Mouse (Mus musculus): ENCODE data around the gene Cfdp1. TPM values are rescaled to one million over a fixed set of nuclear protein-coding genes. Genes with fewer than 3 reads are reported as not detected.
A peak's percentile ranks its signal among the peaks of the same experiment; 100 is the strongest.

Gene Cfdp1
- polyA plus RNA-seq (2015; fragmentation: Nextera tagmentation; extraction: Ambion mirVana), result 220 and 232 TPM in 2 replicates

DNA sequence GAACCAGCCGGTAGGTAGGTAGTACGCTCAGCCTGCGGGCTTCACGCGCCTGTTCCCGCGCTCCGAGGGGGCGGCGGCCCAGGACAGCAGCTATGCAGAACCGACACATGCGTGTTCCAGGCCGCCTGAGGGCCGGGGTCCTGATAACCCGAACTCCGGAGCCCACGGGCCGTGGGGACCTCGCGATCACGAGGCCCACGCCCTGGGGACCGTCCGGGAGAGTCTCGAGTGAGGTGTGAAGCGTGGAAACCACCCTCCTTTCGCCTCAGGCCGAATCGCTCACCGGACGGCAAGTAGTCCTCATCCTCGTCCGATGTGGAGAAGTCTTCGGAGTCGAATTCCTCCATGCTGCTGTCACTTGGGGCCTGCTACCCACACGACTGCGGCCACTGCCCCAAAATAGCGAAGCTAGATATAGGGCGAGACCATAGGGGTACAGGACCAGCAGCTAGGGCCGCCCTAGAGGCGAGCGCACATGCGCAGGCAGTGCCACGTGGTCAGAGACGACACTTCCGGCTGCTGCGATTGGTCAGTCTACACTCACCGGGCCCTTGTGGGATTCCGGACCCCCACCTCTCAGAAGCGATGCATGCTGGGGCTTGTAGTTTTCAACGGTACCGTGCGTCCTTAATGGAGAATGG, at the start of gene Cfdp1:
Cfdp1 (minus strand) TSS at position 431 of the 641 bp plus-strand sequence.
- 0 out of 2 replicates have a peak, but pooled peaks cover 2% of the 10 kb centered on the region for H3K36me3 ChIP-seq (ENCODE audit: insufficient read depth, low read length)
- H3K4me3 ChIP-seq (ENCODE audit: low read length), result peak within 1 kb of the TSS; percentile 88
- no peaks in the 10 kb centered on the region for H3K27me3 ChIP-seq (ENCODE audit: insufficient read depth, low read length)
- WGBS, result 0% methylated on average over 53 of the region's 53 CpGs
- peak within 1 kb of the TSS; percentile 93 for H3K4me2 ChIP-seq (replicated peaks; ENCODE audit: low read depth, low read length)
- H3K4me1 ChIP-seq (ENCODE audit: insufficient read depth, low read length), result 0 out of 2 replicates have a peak, but pooled peaks cover 6% of the 10 kb centered on the region
- peak within 1 kb of the TSS; percentile 86 for H3K9ac ChIP-seq (replicated peaks; ENCODE audit: low read length)
- H3K27ac ChIP-seq (ENCODE audit: low read length), result no peak within 1 kb of the TSS
- no peaks in the 10 kb centered on the region for H3K9me3 ChIP-seq (ENCODE audit: low read length)
- ATAC-seq (ENCODE audit: low FRiP score, low TSS enrichment), result peak; percentile 100

DNA sequence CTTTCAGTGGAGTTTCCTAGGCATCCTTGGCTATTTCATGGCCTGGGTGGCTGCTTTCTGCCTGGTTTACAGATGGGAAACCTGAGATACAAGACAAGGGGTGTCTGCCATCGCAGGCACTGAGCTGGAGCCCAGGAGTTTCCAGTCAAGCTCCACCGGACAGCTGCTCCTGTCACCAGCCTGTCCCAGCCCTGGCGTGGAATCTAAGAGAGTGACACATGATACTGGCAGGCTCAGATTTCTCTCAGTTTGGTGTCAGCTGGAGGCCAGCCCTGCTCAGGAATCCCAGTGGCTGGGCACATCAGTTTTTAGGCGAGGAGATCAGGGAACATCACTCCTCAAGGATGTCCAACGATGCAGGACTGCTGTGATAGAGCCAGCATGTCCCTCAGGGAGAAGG, 48.0 kb upstream of the Cfdp1 start:
- Histone ChIP-seq H3K4me2 (replicated peaks; ENCODE audit: low read depth, low read length) (no peak overlapping the region), H3K9ac (replicated peaks; ENCODE audit: low read length) (no peak overlapping the region), H3K27ac (ENCODE audit: low read length) (peak overlapping the region; percentile 47; the same call in 1 of the 2 replicates), H3K36me3 (ENCODE audit: insufficient read depth, low read length) (no peaks in the 10 kb centered on the region), H3K4me3 (ENCODE audit: low read length) (no peak overlapping the region), H3K4me1 (ENCODE audit: insufficient read depth, low read length) (no peaks in the 10 kb centered on the region; the same call in 1 of the 2 replicates), H3K27me3 (ENCODE audit: insufficient read depth, low read length) (no peaks in the 10 kb centered on the region), H3K9me3 (ENCODE audit: low read length) (no peaks in the 10 kb centered on the region)
- 12% methylated on average over 5 of the region's 5 CpGs for WGBS
- ATAC-seq (ENCODE audit: low FRiP score, low TSS enrichment), result peak; percentile 91

DNA sequence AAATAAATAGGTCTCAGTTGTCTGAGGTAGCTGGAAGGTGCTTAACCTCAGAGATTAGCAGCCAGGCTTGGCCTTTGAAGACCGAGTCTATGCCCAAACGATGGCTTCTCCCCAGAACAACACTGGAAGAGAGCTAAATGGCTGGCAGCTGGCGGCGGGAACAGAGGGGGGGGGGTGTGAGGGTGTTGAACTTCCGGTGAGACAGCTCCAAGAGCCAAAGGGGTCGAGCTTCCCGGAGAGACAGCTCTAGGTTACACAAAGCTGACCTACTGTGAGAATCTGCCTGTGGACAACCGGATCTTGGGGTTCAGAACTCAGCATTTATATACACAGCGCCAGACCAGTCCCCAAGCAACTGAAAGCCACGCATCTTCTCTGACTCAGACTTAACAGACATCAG, 44.5 kb upstream of the Cfdp1 start:
- no peaks in the 10 kb centered on the region; the same call in 1 of the 2 replicates for H3K4me1 ChIP-seq (ENCODE audit: insufficient read depth, low read length)
- 28% methylated on average over 10 of the region's 10 CpGs for WGBS
- H3K9ac ChIP-seq (replicated peaks; ENCODE audit: low read length), result no peak overlapping the region
- no peak; the same call in 1 of the 2 replicates for ATAC-seq (ENCODE audit: low FRiP score, low TSS enrichment)
- no peak overlapping the region for H3K4me2 ChIP-seq (replicated peaks; ENCODE audit: low read depth, low read length)
- no peaks in the 10 kb centered on the region for H3K9me3 ChIP-seq (ENCODE audit: low read length)
- H3K4me3 ChIP-seq (ENCODE audit: low read length), result no peak overlapping the region
- H3K27ac ChIP-seq (ENCODE audit: low read length), result no peak overlapping the region
- no peaks in the 10 kb centered on the region for H3K36me3 ChIP-seq (ENCODE audit: insufficient read depth, low read length)
- H3K27me3 ChIP-seq (ENCODE audit: insufficient read depth, low read length), result no peaks in the 10 kb centered on the region

DNA sequence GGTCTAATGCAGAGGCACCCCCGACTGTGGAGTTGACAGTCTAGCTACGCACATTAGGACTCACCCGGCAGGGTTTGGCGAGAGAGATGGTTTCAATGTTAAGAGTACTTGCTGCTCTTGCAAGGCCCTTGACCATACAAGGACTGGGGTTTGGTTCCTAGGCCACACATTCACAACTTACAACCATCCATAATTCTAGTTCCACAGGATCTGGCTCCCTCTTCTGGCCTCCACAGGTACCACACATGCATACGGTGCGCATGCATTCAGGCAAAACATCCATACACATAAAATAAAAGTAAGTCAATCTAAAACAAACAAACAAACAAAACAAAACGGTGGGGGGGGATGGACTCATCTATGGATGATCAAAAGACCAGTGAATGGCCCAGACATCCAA, 40.9 kb upstream of the Cfdp1 start:
- 87% methylated on average over 7 of the region's 7 CpGs for WGBS
- no peak overlapping the region for H3K9ac ChIP-seq (replicated peaks; ENCODE audit: low read length)
- ATAC-seq (ENCODE audit: low FRiP score, low TSS enrichment), result no peak
- H3K9me3 ChIP-seq (ENCODE audit: low read length), result no peaks in the 10 kb centered on the region
- no peak overlapping the region for H3K27ac ChIP-seq (ENCODE audit: low read length)
- no peak overlapping the region for H3K4me2 ChIP-seq (replicated peaks; ENCODE audit: low read depth, low read length)
- H3K4me3 ChIP-seq (ENCODE audit: low read length), result no peak overlapping the region
- H3K27me3 ChIP-seq (ENCODE audit: insufficient read depth, low read length), result peaks cover 19% of the 10 kb centered on the region
- H3K36me3 ChIP-seq (ENCODE audit: insufficient read depth, low read length), result no peaks in the 10 kb centered on the region
- H3K4me1 ChIP-seq (ENCODE audit: insufficient read depth, low read length), result peaks cover 6% of the 10 kb centered on the region

DNA sequence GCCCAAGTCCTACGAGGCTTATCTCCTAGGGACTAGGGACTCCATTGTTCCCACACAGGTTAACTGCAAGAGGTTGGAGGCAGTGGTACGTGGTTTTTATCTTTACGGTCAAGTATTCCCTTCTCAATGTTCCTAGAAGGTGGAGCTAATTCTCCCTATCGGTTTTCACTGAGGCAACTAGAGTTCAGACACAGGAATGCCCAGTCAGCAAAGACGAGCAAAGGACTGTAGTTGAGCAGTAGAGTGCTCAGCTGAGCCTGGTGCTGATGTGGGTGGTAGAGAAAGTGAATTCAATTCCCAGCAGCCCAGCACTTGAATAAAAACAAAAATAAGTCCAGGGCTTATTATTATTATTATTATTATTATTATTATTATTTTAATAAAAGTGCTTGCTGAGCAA, 38.5 kb upstream of the Cfdp1 start:
- Histone ChIP-seq H3K27ac (ENCODE audit: low read length) (no peak overlapping the region), H3K4me3 (ENCODE audit: low read length) (no peak overlapping the region), H3K9ac (replicated peaks; ENCODE audit: low read length) (no peak overlapping the region), H3K9me3 (ENCODE audit: low read length) (no peaks in the 10 kb centered on the region), H3K36me3 (ENCODE audit: insufficient read depth, low read length) (no peaks in the 10 kb centered on the region), H3K4me2 (replicated peaks; ENCODE audit: low read depth, low read length) (no peak overlapping the region), H3K4me1 (ENCODE audit: insufficient read depth, low read length) (peaks cover 17% of the 10 kb centered on the region), H3K27me3 (ENCODE audit: insufficient read depth, low read length) (peaks cover 30% of the 10 kb centered on the region)
- 44% methylated on average over 5 of the region's 5 CpGs for WGBS
- ATAC-seq (ENCODE audit: low FRiP score, low TSS enrichment), result no peak

DNA sequence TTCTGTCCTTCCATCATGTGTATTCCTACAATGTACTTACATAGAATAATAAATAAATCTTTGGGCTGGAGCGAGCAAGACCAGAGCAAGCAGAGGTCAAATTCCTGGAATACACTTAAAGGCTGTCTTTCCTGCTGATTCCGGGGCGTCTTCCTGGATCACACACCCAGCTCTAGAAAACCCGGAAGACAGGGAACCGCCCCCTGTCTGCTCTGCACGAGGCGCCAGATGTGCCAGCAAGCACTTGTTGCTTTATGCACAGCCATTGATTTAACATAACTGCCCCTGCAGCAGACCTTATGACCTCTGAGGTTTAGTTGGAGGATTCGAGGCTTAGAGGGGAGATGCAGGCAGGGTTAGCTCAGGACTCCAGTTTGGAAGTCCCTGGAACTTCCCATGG, 37.9 kb upstream of the Cfdp1 start:
- WGBS, result 24% methylated on average over 8 of the region's 8 CpGs
- H3K27ac ChIP-seq (ENCODE audit: low read length), result no peak overlapping the region
- no peak for ATAC-seq (ENCODE audit: low FRiP score, low TSS enrichment)

DNA sequence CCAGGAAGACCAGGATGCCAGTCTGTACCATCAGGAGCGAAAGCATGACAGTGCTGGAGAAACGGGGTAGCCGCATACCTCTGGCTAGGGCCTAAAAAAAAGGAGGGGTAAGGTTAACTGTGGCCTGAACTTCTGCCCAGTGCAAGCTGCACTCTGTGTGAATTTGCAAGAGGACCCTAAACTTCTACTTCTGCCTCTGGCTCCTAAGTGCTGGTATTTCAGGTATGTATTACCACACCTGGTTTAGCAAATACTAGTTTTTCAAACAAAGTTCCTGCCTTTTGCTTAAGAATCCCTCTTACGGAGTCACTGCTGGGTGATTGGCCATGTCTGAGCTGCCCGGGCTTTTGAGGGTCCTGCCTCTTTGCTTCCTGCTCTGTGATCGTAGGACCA, 36.8 kb upstream of the Cfdp1 start:
- H3K36me3 ChIP-seq (ENCODE audit: insufficient read depth, low read length), result no peaks in the 10 kb centered on the region
- peaks cover 30% of the 10 kb centered on the region for H3K27me3 ChIP-seq (ENCODE audit: insufficient read depth, low read length)
- no peak overlapping the region for H3K27ac ChIP-seq (ENCODE audit: low read length)
- 57% methylated on average over 6 of the region's 6 CpGs for WGBS
- H3K9me3 ChIP-seq (ENCODE audit: low read length), result no peaks in the 10 kb centered on the region
- no peak for ATAC-seq (ENCODE audit: low FRiP score, low TSS enrichment)
- no peak overlapping the region for H3K9ac ChIP-seq (replicated peaks; ENCODE audit: low read length)
- H3K4me2 ChIP-seq (replicated peaks; ENCODE audit: low read depth, low read length), result no peak overlapping the region
- peaks cover 17% of the 10 kb centered on the region for H3K4me1 ChIP-seq (ENCODE audit: insufficient read depth, low read length)
- H3K4me3 ChIP-seq (ENCODE audit: low read length), result no peak overlapping the region

More for the DNA sequence above, 37.9 kb upstream of the Cfdp1 start:
- Histone ChIP-seq H3K4me2 (replicated peaks; ENCODE audit: low read depth, low read length) (no peak overlapping the region), H3K4me1 (ENCODE audit: insufficient read depth, low read length) (peaks cover 17% of the 10 kb centered on the region), H3K27me3 (ENCODE audit: insufficient read depth, low read length) (peaks cover 30% of the 10 kb centered on the region), H3K9ac (replicated peaks; ENCODE audit: low read length) (no peak overlapping the region), H3K36me3 (ENCODE audit: insufficient read depth, low read length) (no peaks in the 10 kb centered on the region), H3K4me3 (ENCODE audit: low read length) (no peak overlapping the region), H3K9me3 (ENCODE audit: low read length) (no peaks in the 10 kb centered on the region)

DNA sequence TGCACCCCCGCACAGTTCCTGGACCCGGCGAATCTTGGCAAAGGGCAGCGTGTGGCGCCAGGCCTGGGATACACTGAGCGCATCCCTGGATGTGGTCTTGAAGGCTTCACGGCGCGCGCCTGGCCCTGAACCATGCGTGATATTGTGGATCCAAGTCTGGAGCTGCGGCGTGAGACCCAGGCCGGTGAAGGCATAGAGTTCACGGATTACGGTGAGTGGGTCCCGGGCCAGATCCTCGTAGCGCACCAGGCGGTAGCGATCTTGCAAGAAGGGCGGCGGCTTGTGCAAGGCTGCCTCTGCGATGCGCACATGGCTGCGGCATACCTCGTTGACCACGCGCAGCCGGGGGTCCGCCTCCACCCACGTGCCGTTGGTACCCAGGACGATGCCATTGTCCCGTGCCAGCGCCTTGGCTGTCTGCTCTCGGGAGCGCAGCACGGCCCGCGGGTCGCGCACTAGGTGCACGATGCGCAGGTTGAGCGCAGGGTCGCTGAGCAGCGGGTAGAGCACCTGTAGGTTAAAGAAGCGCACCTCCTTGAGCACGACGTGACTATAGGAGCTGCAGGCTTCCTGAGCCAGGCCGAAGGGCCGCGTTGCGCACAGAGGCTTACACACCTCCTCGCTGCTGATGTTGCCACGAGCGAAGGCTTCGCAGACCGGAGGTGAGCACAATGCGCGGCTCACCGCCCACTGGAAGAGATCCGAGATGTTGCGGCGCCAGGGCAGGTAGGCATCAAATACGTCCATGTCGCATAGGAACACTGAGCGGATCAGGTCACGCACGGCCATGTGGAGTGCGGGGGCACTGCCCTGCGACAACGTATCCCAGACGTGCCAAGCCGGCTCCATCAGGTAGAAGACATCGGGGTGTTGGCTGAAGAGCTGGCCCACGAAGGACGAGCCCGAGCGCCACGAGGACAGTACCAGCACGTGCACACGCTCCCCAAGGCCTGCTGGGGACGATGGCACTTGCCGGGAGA, 36.1 kb upstream of the Cfdp1 start:
- Histone ChIP-seq H3K9me3 (ENCODE audit: low read length) (no peaks in the 10 kb centered on the region), H3K4me2 (replicated peaks; ENCODE audit: low read depth, low read length) (peak overlapping the region; percentile 53), H3K4me3 (ENCODE audit: low read length) (peak overlapping the region; percentile 37), H3K36me3 (ENCODE audit: insufficient read depth, low read length) (no peaks in the 10 kb centered on the region), H3K4me1 (ENCODE audit: insufficient read depth, low read length) (peaks cover 17% of the 10 kb centered on the region), H3K27ac (ENCODE audit: low read length) (no peak overlapping the region), H3K27me3 (ENCODE audit: insufficient read depth, low read length) (peaks cover 30% of the 10 kb centered on the region), H3K9ac (replicated peaks; ENCODE audit: low read length) (peak overlapping the region; percentile 12; the same call in 1 of the 2 replicates)
- WGBS, result 10% methylated on average over 86 of the region's 86 CpGs
- ATAC-seq (ENCODE audit: low FRiP score, low TSS enrichment), result peak; percentile 53

DNA sequence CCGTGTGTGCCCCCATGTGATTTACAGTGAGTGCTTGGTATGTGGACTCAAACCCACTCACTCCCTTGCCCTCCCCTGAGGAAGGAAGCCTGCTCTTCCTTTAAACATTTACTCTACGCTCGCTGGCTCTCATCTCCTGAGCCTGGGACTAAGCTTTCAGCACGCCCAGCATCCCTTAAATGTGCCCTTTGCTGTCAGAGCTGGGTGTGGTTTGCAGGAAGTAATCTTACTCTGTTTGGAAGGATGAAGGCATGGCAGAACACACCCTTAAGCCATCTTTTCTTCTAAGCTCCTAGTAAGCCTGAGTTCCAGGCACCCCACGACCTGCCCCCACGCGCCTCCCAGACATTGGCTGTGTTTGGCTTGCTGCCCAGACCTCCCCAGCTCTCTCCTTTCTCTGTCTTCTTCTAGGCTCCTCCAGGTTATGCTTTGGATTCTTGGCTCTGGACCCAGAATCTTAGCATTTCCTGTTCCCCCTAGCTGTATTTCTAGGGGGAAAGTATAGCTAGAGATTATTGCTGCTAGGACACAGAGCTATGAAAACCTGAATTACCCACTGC, 34.1 kb upstream of the Cfdp1 start:
- Histone ChIP-seq H3K9ac (replicated peaks; ENCODE audit: low read length) (no peak overlapping the region), H3K9me3 (ENCODE audit: low read length) (no peaks in the 10 kb centered on the region), H3K4me1 (ENCODE audit: insufficient read depth, low read length) (peaks cover 17% of the 10 kb centered on the region), H3K27ac (ENCODE audit: low read length) (no peak overlapping the region), H3K27me3 (ENCODE audit: insufficient read depth, low read length) (peaks cover 30% of the 10 kb centered on the region), H3K4me3 (ENCODE audit: low read length) (no peak overlapping the region), H3K36me3 (ENCODE audit: insufficient read depth, low read length) (no peaks in the 10 kb centered on the region), H3K4me2 (replicated peaks; ENCODE audit: low read depth, low read length) (no peak overlapping the region)
- ATAC-seq (ENCODE audit: low FRiP score, low TSS enrichment), result no peak
- WGBS, result 21% methylated on average over 7 of the region's 7 CpGs

Measured in kidney, embryonic 16.5 days (tissue).